Mouse (Mus musculus) layer of hippocampus, adult 9-11 months (tissue): ENCODE data around the gene Lrguk.

ENCODE experiments used
- DNase-seq: peaks from one replicate; pipeline ENCODE4 v3.0.0; 2022

Lrguk gene

DNA sequence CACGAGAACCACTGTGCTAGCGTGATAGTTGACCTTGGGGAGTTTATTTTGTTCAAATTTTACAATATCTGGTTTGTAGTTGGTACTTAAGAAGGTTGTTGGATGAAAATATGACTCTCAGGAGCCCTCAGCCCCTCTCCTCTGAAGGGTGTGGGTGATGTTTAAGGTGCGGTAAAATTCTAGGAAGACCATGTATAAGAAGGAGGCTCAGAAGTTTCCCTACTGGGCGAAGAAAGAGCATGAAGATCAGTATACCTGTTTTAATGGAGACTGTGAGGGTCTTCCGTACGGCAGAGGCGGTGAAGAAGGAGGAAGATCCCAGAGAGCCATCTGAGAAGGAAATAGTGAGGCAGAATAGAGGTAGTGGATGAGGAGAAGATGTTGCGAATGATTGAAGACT is 38.0 kb downstream of the Lrguk start:
- DNase-seq: no peak

DNA sequence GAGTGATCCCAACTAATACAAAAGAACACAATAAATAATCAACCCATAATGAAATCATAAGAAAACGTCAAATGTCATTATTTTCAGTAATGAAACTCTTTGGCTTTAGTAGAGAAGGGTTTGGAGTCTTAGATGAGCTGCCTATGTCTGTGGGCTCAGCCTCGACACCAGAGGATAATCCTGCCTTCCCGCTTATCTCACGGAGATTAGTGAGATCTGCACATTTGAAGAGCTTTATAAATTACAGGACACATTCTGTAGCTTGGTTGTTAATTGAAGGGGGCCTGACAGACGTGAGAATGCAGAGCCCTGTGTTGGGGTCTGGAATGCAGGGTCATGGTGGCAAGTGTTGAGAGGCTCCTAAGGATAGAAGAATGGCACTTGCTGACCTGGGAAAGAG is 42.7 kb downstream of the Lrguk start:
- no peak for DNase-seq

DNA sequence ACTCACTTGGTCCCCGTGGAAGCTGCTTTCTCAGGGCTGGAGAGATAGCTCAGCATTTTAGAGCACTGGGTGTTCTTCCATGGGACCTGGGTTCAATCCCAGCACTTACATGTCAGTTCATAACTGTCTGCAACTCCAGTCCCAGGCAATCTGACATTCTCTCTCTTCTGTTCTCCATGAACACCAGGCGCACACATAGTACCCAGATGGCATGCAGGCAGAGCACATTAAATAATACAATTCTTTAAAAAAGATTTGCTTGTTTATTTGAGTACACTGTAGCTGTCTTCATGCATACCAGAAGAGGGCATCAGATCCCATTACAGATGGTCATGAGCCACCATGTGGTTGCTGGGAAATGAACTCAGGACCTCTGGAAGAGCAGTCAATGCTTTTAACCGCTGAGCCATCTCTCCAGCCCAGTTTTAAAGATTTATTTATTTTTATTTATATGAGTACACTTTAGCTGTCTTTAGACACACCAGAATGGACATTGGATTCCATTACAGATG is 44.7 kb downstream of the Lrguk start:
- DNase-seq: peak; percentile 42

DNA sequence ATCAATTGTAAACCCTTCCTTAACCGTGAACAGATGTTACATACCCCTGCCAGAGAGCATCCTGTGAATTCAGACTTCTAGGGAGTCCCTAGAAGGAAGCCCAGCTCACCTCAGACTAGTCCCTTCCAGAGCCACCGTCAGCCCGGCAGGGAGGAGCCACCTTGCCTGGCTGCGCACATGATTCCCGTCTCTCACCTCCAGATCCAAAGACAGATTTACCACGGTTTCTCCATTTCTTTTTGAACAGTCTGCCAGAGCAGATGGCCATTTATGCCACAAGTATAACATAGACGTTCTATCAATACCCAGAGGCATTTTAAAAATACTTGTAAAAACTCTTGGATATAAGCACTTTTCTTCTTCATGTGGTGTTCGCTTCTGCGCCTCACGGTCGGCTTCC is 46.3 kb downstream of the Lrguk start:
- DNase-seq: peak; percentile 16

DNA sequence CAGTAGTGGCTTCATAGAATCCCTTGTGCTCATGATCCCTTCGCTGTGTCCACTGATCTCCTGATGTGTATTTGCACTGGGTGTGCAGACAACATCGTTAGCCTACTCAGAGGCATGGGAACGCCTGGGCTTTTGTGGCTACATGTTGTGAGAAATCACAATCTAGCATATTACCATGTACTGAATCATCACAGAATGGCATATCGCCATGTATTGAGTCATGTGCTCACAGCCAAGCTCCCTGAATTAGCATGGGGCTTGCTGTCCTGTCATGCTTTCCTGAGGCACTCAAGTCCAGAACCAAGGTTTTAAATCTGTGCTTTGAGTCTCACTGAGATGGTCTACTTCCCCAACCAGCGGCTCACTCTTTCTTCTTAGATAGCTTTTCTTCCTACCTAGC is 54.2 kb downstream of the Lrguk start:
- DNase-seq: no peak

DNA sequence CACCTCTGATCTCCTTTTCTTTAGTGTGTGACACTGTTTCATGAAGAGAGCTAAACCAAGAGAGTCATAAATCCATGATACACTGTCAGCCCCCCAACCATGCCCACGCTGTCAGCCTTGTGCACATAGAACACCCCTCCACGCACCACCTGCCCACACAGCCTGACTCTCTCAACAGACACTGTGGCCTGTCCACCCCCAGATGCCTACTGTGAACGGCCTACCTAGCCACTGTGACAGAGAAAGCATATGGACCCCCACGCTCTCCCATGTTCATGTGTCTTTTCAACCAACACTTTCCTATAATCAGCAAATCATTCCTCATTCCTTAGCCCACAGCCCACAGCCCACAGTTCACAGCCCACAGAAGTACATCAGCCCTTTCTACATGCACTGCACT is 58.5 kb downstream of the Lrguk start:
- DNase-seq: no peak

DNA sequence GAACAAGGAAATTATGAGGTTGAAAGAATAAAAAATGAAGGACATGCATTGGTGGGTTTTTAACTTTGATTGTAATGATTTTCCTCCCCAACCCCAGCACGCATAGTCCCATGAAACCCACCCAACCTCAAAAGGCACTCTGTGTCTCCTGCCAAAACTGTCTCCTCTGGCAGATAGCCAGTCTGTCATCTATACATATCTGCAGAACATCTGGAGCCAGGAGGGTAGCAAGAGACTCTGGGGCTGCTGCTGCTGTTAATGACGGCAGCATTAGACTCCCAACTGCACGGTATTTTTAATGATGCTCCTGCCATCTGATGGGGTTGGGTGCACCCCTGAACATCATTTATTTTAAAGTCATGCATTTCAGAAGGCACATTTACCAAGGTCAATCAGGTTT is 59.7 kb downstream of the Lrguk start:
- DNase-seq: no peak

DNA sequence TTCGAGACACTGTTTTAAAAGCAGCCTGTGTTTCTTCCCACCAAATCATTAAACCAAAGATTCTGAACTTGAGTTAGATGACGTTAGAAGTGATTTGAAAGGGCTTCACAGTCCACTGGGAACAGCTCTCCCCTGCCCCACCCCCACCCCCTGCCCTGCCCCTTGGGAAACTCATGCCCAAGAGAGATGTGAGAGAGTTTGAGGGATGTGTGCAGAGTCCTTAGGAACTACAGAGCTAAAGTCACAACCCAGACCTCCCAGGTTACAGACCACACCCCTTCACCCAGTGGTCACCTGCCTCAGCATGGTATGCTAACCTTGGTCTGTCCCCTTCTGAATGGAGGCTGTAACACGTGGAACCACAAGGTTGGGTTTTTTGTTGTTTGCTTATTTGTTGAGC is 62.3 kb downstream of the Lrguk start:
- no peak for DNase-seq

DNA sequence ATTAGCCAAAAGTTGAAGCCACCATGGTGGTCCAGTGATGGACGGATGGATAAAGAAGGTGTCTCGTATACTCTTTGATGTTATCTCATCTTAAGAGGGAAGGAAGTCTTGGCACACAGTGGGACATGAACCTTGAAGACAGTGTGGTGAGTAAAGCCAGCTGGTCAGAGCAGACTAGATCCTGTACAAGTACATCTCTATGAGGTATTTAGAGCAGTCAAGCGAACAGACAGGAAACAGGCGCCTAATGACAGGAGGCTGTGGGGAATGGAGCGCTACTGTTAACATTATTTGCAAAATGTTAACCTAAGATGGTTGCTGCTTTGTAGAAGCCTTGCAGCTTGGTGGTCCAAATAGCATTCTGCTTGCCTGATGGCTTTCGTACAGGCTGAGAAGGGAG is 67.0 kb downstream of the Lrguk start:
- DNase-seq: no peak

DNA sequence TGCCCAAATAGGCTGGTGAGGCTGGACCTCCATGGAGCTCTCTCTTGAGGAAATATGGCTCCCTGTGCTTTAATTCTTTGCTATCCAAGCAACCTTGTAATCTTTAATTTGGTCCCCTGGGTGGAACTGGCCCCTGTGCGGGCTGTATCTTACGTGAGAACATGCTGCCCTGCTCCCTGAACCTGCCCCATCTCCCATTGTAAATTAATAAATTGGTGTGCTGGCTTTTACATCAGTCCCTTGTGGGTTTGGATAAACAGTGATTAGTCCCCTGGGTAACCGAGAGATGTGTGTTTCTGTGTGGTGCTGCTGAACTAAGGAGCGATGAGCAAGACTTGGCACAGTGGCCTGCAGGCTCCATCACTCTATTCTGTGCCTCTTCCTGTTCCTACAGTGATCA is 67.7 kb downstream of the Lrguk start:
- DNase-seq: no peak

DNA sequence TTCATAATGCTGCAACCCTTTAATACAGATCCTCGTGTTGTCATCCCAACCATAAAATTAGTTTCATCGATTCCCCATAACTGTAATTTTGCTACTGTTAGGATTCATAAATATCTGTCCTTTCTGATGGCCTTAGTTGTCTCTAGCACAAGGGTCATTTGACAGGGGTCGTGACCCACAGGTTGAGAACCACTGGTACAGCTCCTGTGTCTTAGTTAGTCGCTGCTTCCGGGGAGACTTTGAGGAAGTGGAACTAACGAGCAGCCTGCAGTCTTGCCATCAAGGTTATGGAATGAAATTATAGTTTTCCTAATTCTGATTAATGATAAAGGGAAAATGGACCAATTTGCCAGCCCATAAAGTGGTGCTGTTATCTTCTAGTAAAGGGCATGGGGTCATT is 70.5 kb downstream of the Lrguk start:
- DNase-seq: no peak

DNA sequence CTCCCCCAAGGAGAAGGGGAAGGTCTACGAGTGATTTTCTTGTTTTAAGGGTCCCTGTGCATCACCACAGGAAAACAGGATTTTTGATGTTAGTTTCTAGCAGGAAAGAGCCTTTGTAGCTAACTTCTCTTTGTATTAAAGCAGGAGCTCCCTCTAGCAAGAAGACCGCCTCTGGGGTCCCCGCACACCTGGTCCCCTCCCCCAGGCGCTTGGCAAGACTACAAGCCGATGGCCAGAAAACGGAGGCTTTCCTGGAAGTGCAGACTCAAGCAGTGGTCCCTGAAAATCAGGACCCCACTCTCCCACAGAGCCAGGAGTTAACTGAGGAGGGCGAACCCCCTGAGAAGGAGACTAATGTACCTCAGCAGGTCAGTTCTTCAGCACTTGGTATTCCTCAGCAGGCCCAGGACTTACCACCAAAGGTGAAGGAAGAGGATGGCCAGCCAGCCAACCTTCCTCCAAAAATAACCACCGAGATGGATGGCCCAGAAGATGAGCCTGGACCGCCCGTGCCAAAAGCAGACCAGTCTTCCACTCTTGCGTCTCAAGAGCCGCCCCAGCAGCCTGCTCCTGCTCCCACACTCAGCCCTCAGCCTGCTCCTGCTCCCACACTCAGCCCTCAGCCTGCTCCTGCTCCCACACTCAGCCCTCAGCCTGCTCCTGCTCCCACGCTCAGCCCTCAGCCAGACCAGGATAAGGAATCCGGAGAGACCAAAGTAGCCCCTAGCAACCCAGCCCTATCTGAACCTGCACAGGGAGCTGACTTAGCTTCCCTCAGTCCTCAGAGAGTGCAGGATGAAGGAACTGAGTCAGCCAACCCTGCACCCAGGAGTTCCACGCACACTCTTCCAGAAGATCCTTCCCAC is 72.5 kb downstream of the Lrguk start:
- no peak for DNase-seq

DNA sequence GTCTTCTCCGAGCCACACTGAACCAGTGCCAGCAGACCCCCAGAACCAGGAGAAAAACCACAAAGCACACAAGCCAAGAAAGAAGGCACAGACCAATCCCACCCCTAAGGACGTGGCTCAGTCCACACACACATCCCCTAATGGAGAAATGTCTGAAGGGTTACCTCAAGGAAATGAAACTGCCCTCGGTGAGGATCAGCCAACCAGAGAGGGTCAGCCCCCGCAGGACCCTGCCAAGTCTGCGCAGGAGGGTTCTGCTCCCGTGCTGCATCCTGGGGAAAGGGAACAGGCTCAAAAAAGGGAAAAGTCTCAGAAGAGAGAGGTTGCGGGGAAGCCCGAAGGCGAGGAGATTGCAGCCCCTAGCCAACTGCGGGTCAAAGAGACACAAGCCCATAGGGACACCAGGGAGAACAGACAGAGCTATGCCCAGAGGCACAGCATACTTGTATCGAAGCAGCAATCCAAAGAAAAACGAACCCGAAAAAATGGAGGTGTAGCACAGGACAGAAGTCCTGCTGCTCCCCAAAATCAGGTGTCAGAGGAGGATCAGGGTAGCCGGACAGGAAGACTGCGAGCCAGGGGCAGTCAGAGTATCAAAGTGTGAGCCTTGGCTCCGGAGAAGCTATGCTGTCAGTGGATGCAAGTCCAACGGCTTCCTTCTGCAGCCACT is 74.1 kb downstream of the Lrguk start:
- no peak for DNase-seq

DNA sequence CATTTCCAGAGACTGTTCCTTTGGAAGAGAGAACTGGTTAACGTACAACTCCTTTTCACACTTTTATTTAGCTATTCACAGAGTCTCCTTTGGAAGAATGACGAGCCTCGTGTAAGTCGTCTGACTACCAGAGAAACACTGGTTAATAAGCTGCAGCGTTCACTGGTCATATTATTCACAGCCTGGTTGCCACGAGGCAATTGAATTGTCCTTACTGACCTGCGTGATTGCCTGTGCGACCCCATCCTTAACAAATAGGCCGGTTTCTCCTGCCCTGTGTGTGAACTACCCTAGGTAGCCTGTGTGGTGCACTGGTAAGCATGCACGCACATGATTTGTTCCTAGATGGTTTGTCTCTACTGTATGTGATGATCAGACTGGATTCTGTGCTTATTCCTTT is 81.3 kb downstream of the Lrguk start:
- no peak for DNase-seq

DNA sequence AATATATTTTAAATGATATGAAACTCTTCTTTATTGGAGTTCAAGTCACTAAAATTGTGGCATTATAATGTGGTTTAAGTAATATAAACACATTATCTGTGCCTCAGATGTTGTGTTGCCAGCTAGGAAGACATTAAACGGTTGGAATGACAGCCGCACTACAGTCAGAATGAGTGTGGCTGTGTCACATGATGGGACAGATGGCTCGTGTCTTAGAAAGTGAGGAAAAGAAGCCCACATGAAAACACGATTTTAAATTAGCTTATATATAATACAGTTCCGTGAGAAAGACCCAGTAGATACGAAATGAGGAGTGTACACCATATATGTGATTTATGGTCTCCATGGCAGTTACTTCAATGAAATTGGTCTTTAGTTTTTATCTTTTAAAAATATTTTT is 82.2 kb downstream of the Lrguk start:
- no peak for DNase-seq

DNA sequence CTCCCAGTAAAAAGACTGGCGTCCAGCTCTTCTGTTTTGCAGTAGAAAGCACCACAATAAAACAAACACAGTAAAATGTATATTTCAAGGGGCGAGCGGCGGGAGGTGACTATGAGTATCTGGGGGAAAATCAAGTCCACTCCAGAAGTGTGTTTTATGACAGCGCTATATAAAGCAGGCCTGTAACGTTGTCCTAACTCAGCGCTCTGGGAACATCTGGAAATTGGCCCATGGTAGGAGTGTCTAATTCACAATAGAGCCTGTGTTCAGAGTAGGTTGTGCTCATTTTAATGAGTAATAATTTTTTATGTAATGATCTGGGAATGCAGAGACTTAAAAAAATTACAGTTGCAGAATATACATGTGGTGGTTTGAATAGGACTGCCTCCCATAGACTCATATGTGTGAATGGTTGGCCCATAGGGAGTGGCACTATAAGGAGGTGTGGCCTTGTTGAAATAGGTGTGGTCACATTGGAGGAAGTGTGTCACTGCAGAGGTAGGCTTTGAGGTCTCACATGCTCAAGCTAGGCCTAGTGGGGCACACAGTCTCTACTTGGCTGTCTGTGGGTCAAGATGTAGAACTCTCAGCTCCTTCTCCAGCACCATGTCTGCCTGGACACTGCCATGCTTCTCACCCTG is 87.7 kb downstream of the Lrguk start:
- no peak for DNase-seq

DNA sequence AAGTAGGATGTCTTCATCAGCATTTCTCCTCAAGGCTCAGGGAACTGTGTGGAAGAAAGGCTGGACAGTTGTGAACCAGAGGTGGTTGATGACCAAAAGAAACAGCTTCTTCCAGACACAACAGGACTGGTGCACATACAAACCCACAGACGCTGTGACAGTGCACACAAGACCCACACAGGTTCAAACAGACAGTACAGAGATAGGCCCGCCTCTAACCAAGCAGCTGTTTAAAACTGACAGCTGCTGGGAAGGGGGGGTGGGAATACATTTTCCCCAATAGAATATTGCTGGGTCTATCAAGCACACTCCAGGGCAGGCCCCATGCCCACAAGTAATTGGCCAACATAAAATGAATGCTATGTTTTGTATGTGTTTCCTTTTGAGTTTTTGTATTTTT is 95.2 kb downstream of the Lrguk start:
- no peak for DNase-seq

DNA sequence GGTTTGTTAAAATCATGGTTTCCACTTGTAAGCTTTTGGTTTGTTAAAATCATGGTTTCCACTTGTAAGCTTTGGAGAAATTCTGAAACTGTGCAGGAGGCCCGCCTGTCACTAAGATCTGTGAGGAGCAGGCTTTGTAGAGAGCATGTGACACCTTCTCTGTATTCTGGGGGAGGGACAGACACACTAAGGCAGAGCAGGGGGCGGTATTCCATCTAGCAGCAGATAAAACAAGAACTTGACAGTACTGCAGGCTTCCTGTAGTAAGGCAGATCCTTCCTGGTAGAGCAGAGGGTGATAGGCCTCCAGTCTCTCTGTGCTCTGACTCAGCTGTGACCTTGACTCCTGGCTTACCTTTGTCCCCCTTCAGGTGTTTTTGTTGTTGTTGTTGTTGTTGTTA is 100.0 kb downstream of the Lrguk start:
- no peak for DNase-seq

DNA sequence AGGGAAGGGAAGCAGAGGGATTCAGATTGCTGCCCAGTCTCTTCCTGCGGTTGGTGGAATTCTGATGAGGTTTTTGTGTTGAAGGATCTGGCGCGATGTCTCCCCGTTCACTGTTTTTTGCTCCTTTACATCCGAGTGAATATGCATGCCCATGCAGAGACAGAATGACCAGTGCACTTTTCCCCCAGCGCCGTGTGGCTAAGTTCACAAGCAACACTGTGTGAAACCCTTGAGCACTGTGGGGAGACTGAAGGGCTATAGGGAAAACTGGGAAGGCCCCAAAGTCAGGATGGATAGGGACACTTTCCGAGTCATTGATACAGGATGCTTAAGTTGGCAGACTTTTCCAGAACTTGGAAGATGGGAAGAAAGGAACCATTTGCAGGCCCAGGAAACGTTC is 103.1 kb downstream of the Lrguk start:
- no peak for DNase-seq

DNA sequence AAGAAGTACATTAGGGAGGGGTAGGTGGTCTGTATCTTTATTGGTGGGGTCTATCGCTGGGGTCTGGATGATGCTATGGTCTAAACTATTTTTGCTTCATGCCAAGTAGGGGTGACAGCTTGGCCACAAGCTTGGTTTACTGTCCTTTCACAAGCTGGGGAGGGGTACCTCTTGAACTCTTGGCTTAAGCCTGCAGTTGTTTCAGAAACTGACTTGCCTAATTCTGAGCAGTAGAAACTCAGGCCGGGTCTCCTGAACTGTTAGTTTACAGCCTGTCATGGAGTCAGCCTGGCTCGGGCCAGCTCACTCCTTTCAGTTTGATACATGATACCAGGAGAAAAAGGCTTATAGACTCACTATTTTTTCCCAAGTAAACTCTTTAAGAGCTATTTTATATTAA is 109.1 kb downstream of the Lrguk start:
- no peak for DNase-seq

DNA sequence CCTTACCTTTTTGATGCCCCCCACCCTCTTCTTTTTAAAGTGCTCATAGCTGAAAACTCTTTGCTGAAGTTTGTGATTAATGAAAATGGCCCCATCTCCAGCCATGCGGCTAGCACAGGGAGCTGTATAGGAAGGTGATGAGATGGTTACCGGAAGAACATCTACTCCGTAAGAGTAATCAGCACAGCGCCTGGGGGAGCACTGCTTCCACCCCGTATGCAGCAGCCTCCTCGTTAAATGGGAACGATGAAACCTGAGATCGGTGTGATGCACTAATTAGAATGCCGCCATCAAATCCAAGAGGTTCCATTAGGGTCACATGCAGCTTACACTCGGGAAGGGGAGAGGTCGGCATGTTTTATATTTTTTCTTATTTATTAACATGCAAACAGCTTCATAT is 113.7 kb downstream of the Lrguk start:
- DNase-seq: no peak

DNA sequence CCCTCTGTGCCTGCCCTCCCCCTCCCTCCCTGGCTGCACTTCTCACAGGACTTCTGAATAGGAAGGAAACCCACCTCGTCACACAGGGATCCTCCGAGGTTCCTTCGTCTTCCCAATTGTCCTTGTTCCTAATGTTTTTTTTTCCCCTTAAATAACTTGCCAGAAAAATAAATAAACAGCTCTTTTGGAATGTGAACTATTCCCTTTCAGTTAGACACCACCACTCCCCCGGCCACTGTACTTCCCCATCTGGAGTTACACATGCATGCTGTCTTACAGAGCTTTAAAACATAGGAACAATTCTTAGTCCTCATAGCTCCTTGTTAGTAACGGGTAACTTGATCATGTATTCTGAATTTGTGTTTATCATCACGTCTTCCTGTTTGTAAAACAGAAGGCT is 116.8 kb downstream of the Lrguk start:
- no peak for DNase-seq

DNA sequence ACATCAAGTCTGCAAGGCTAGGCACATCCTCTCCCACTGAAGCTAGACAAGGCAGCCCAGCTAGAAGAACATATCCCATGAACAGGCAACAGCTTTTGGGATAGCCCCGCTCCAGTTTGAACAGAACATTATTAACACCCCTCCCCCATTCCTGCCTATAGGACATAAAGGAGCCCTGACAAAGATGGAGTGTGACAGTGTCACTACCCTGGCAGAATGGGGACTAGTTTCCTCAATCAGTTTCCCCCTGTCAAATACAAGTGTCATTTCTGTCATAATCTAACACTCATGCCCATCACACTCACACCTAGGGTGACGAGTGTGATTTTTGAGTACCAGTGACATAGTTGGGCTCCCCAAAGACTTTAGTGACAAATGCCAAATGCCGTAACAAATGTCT is 118.8 kb downstream of the Lrguk start:
- DNase-seq: no peak

DNA sequence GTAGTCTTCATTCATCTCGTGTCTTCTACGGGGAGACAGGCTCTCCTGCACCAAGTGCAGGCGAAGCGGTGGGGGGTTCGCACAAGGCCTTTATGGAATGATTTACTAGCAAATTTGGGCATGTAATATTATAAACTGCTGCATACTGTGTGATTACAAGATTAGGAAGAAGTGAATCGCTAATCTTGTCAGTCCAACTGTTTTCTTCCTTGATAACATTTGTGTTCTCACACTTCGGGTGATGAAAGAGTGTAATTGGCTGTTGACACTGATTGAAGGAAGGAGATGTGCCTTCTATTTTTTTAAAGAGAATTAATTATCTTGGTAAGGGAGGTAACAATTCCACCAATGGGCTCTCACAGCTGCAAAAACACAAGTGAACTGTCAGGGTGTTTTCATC is 119.4 kb downstream of the Lrguk start:
- no peak for DNase-seq
